Mouse (Mus musculus) heart, embryonic 15.5 days (tissue): Measurements from ENCODE around the gene Atp2b2. TPM values are rescaled to one million over a fixed set of nuclear protein-coding genes. Genes with fewer than 3 reads are reported as not detected.

Source experiments
- ATAC-seq: fragments of 200-750 bp; cut with Nextera tagmentation; replicated peaks from 2 replicates; pipeline ENCODE4 v1.8.0; 2017; ENCODE audit warnings: low read depth, moderate TSS enrichment; ENCODE audit not compliant: insufficient number of reproducible peaks, insufficient read depth, low FRiP score
- H3K27ac ChIP-seq: fragments of 300-500 bp; sonication (generic); 2 replicates; pipeline ENCODE4 v1.5.1; 2015; ENCODE audit warnings: mild to moderate bottlenecking, inconsistent platforms
- H3K27me3 ChIP-seq: fragments of 300-500 bp; sonication (generic); 2 replicates; pipeline ENCODE4 v1.6.1; 2015; ENCODE audit warnings: inconsistent platforms
- H3K36me3 ChIP-seq: fragments of 300-500 bp; sonication (generic); 2 replicates; pipeline ENCODE4 v1.6.1; 2015; ENCODE audit warnings: mild to moderate bottlenecking, inconsistent platforms
- H3K4me1 ChIP-seq: fragments of 300-500 bp; sonication (generic); replicated peaks from 2 replicates; pipeline ENCODE4 v1.6.1; 2015; ENCODE audit warnings: inconsistent platforms
- H3K4me2 ChIP-seq: fragments of 300-500 bp; sonication (generic); 2 replicates; pipeline ENCODE4 v1.6.1; 2015; ENCODE audit warnings: inconsistent platforms, mild to moderate bottlenecking, moderate library complexity
- H3K4me3 ChIP-seq: fragments of 300-500 bp; sonication (generic); 2 replicates; pipeline ENCODE4 v1.5.1; 2015; ENCODE audit warnings: mild to moderate bottlenecking, inconsistent platforms
- H3K9ac ChIP-seq: fragments of 300-500 bp; sonication (generic); 2 replicates; pipeline ENCODE4 v1.6.1; 2015; ENCODE audit warnings: mild to moderate bottlenecking, inconsistent platforms
- H3K9me3 ChIP-seq: fragments of 300-500 bp; sonication (generic); replicated peaks from 2 replicates; pipeline ENCODE4 v1.6.1; 2016; ENCODE audit warnings: inconsistent platforms
- WGBS: fragments of 180-500 bp; shearing (Covaris S2); methylation state at CpG from one replicate; pipeline ENCODE4 v1.1.7; 2015; ENCODE audit warnings: mixed read lengths; 5-methylcytosine and 5-hydroxymethylcytosine counted together
- polyA plus RNA-seq: library from polyadenylated mRNA; unstranded; fragments of >200 nt; fragmentation: Nextera tagmentation; extraction: Ambion mirVana; gene quantifications from 2 replicates; pipeline ENCODE4 v1.2.1, GENCODE M21; 2015

Atp2b2 gene
- polyA plus RNA-seq, 1 experiment from 2014 or later, result 0.09 TPM

DNA sequence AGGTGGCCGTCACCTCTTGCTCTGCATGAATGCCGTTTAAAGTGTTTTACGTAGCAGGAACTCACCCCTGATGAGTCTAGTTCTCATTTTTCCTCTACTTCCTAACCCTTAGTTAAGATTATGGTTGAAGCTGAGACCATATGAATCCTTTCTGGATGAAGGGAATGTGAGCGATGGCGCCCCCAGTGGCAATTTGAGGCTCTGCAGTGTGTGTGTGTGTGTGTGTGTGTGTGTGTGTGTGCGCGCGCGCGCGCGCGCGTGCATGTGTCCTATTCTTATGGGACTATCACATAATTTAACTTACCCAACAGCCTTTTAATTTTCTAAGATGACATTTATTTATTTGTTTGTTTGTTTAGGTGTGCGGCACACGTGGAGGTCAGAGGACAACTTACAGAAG is 131.3 kb downstream of the Atp2b2 start:
- 69% methylated on average over 16 of the region's 16 CpGs for WGBS
- no peak overlapping the region for H3K4me3 ChIP-seq

DNA sequence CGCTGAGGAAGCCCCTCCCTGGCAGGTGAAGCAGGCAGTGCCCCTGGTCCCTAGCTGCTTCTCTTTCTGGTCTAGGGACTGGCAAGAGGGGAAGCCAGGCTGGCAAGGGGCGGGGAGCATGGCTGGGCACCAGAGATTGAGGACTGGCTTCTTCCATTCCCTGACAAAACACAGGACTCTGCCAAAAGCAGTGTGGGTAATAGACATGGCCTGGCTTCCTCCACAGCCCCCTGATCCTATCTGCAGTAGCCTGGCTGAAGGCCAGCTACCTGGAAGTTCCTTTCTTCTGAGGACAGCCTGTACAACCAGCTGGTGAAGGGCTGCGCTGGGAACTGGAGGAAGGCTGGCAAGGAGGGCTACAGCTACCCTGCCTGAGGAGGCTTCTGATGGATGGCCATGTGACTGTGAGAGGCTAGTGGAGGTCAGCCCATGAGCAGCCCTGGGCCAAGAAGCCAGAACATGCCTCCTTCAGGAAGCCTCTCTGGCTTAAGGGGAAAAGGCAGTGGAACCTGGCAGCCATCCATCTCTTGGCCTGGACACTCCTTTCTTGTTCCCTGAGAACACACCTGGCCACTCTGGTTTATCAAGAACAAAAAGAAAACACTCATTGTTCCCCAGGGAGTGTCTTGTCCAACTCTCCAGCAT is 131.9 kb downstream of the Atp2b2 start:
- H3K4me1 ChIP-seq, result no peaks in the 10 kb centered on the region
- H3K9me3 ChIP-seq, result no peaks in the 10 kb centered on the region
- H3K9ac ChIP-seq, result no peak overlapping the region
- H3K27ac ChIP-seq, result no peak overlapping the region
- 71% methylated on average over 3 of the region's 3 CpGs for WGBS
- H3K4me3 ChIP-seq, result no peak overlapping the region
- ATAC-seq, result no peak
- H3K27me3 ChIP-seq, result peaks cover 14% of the 10 kb centered on the region
- no peak overlapping the region for H3K4me2 ChIP-seq
- no peaks in the 10 kb centered on the region for H3K36me3 ChIP-seq

More for the DNA sequence above, 131.3 kb downstream of the Atp2b2 start:
- no peak for ATAC-seq
- no peaks in the 10 kb centered on the region for H3K4me1 ChIP-seq
- no peak overlapping the region for H3K9ac ChIP-seq
- peaks cover 9% of the 10 kb centered on the region for H3K27me3 ChIP-seq
- H3K36me3 ChIP-seq, result no peaks in the 10 kb centered on the region
- H3K9me3 ChIP-seq, result no peaks in the 10 kb centered on the region
- H3K27ac ChIP-seq, result no peak overlapping the region
- H3K4me2 ChIP-seq, result no peak overlapping the region

DNA sequence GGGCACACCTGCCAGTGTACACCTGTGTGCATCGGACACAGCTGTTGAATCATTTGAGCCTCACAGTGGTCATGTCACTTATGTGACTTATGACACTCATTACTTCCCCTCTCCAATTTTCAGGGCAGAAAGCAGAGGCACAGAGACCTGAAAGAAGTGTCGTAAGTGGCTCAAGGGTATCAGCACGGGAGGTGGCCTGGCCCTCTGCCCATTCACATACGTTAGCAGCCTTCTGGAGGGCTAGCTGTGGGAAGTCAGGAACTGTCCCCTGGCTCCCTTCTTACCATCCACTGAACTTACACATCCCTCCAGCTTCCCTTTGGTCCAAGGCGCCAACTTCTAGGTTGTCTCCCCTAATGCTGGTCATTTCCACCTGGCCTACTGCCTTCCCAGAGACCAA is 132.6 kb downstream of the Atp2b2 start:
- H3K27ac ChIP-seq, result no peak overlapping the region
- 62% methylated on average over 5 of the region's 5 CpGs for WGBS
- H3K4me1 ChIP-seq, result no peaks in the 10 kb centered on the region
- no peak for ATAC-seq
- H3K9ac ChIP-seq, result no peak overlapping the region
- H3K9me3 ChIP-seq, result no peaks in the 10 kb centered on the region
- H3K27me3 ChIP-seq, result peaks cover 14% of the 10 kb centered on the region
- H3K4me3 ChIP-seq, result no peak overlapping the region
- no peaks in the 10 kb centered on the region for H3K36me3 ChIP-seq
- no peak overlapping the region for H3K4me2 ChIP-seq

DNA sequence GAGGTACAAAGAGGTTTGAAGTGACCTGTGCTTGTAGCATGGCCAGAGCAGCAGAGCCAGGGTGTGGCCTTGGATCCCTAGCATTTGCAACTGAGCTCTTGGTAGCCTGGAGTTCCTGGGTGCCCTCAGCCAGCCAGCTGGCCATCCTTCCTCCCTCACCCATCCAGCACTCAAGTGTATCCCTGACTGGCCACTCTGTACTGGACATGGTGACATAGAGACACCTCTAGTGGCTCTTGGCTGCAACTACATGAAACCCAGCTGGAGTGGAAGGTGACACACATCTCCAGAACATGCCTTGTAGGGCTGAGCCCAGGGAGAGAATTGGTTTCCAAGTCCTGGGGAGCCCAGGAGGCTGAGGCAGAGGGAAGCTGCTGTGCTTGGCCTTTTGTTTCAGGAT is 134.3 kb downstream of the Atp2b2 start:
- no peaks in the 10 kb centered on the region for H3K9me3 ChIP-seq
- no peak overlapping the region for H3K4me3 ChIP-seq
- ATAC-seq, result no peak
- no peak overlapping the region for H3K9ac ChIP-seq
- H3K27ac ChIP-seq, result no peak overlapping the region
- no peaks in the 10 kb centered on the region for H3K4me1 ChIP-seq
- no peak overlapping the region for H3K4me2 ChIP-seq
- H3K36me3 ChIP-seq, result no peaks in the 10 kb centered on the region
- peaks cover 14% of the 10 kb centered on the region for H3K27me3 ChIP-seq

DNA sequence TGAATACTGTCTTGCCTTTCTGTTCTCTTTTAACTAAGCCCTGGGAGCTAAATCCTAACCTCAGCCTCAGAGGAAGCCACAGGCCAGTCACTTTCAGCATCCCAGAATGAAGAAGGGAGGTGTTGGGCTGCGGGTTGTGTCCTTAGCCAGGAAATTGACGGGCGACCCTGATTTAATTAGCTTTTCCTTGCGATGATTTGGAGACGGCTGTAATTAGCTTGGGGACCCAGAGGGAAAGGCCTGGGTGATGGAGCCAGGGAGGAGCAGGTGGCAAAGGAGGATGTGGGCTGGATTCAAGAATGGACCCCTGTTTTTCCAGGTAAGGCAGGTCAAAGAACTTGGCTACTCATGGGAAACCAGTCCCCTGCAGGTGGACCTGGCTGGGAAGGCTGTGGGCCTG is 138.0 kb downstream of the Atp2b2 start:
- Histone ChIP-seq H3K4me2 (no peak overlapping the region), H3K27me3 (peaks cover 16% of the 10 kb centered on the region), H3K27ac (no peak overlapping the region), H3K9ac (no peak overlapping the region), H3K36me3 (no peaks in the 10 kb centered on the region), H3K4me1 (no peaks in the 10 kb centered on the region), H3K4me3 (no peak overlapping the region), H3K9me3 (no peaks in the 10 kb centered on the region)
- no peak for ATAC-seq
- WGBS, result 76% methylated on average over 5 of the region's 5 CpGs

DNA sequence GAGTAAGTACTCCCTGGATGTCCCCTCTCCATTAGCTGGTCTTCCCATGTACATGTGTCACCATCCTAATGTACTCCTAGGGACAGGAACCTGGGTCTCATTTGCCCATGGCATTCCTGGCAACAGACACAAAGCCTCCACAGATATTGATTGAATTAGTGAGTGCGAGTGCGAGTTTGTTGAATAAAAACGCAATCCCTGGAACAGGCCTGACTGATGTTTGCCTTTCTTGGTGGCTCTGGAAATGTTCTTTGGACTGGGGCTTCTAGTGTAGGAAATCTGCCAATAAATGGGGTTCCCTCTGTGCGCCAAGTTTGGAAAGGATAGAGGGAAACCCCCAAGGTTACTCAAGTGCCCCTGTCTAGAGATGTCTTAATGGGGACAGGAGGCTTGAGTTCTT is 146.4 kb downstream of the Atp2b2 start:
- no peak overlapping the region for H3K27ac ChIP-seq
- no peak overlapping the region for H3K4me3 ChIP-seq
- H3K36me3 ChIP-seq, result no peaks in the 10 kb centered on the region
- H3K4me2 ChIP-seq, result no peak overlapping the region
- peaks cover 4% of the 10 kb centered on the region for H3K4me1 ChIP-seq
- H3K9me3 ChIP-seq, result no peaks in the 10 kb centered on the region
- no peak overlapping the region for H3K9ac ChIP-seq
- peaks cover 47% of the 10 kb centered on the region for H3K27me3 ChIP-seq
- 83% methylated on average over 4 of the region's 4 CpGs for WGBS
- no peak for ATAC-seq

DNA sequence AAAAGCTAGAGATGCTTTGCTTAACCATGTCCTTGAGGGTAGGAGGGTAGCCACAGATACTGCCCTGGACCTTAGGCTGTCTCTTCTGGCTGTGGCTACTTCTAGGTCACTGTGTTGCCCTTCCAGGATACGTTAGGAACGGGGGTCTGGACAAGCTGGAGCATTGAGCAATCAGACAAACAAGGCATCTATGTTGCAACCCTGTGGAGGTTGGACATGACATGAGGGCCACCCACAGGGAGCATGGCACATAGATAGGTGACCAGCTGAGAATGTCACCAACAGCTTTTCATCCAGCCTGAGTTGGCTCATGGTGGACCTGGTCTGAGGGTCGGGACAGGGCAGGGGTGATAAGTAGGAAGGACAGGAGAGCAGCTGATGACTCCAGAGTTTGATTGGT is 148.4 kb downstream of the Atp2b2 start:
- ATAC-seq, result no peak
- Histone ChIP-seq H3K4me3 (no peak overlapping the region), H3K27me3 (peaks cover 61% of the 10 kb centered on the region)

DNA sequence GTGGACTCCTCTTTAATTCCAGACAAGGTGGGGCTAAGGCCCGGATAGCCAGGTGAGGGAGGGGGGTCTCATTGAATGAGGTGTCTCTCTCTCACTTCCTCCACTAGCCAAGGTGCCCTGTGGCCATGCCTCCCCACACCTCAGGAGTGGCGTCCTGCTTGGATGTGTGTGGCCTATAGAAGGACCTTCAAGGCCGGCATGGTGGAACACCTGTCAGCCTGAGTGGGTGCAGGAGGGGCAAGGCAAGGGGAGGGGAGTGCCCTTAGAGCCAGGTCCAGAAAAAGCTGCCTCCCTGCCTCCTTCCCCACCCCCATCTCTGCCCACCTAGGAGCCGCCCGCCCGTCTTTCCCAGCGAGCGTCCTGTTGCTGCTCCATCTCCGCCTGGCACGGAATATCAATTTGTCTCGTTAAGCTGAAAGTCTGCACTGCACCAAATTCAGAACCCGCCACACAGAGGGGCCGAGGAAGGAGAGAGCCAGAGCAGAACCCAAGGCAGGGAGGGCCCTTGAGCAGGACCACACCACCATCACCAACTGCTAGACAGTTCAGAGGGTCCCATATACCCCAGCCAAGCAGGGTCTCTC is 150.2 kb downstream of the Atp2b2 start:
- WGBS, result 47% methylated on average over 13 of the region's 13 CpGs
- H3K9me3 ChIP-seq, result no peaks in the 10 kb centered on the region

More for the DNA sequence above, 148.4 kb downstream of the Atp2b2 start:
- WGBS, result 72% methylated on average over 3 of the region's 3 CpGs
- no peak overlapping the region for H3K27ac ChIP-seq
- H3K36me3 ChIP-seq, result no peaks in the 10 kb centered on the region
- no peaks in the 10 kb centered on the region for H3K9me3 ChIP-seq
- H3K4me1 ChIP-seq, result peaks cover 7% of the 10 kb centered on the region
- H3K9ac ChIP-seq, result no peak overlapping the region
- H3K4me2 ChIP-seq, result no peak overlapping the region

DNA sequence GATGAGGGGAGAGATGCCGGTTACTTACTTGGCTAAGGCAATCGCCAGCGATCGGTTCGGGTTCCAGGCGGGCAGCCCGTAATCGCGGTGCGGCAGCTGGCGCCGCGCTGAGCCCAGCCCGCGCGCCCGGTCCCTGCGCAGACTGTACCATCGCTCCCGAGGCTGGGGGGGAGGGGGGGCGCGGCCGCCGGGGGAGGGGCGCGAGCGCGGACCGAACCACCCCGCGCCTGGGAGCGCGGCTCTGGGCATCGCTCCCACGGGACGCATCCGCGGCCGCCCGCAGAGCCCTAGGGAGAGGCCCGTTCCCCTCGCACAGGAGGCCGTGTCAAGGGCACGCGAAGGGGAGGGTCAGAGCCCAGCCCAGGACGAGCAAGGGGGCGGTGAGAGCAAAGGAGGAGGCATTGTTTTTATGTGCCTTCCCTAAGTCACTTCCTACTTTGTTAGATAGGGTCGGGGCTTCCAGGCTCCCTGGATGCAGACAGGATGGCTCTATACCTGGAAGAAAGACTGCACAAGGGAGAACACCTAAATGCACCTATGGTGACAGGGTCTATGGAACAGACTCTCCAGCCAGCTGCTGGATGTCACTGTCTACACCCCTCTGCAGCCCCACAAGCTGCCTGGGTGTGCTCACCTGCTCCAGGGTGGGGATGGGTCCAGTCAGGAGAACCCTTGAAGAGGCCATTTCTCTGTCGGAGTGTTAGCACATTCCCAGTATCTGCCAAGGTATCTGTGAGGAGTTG is 151.0 kb downstream of the Atp2b2 start:
- H3K9ac ChIP-seq, result no peak overlapping the region
- H3K9me3 ChIP-seq, result no peaks in the 10 kb centered on the region
- peak overlapping the region; percentile 35 for H3K4me3 ChIP-seq
- H3K27me3 ChIP-seq, result peaks cover 84% of the 10 kb centered on the region
- H3K36me3 ChIP-seq, result no peaks in the 10 kb centered on the region
- WGBS, result under 1% methylated on average over 46 of the region's 49 CpGs
- H3K4me1 ChIP-seq, result peaks cover 7% of the 10 kb centered on the region
- peak; percentile 47; the same call in 1 of the 2 replicates for ATAC-seq
- peak overlapping the region; percentile 62 for H3K4me2 ChIP-seq
- no peak overlapping the region for H3K27ac ChIP-seq

More for the DNA sequence above, 150.2 kb downstream of the Atp2b2 start:
- peaks cover 7% of the 10 kb centered on the region for H3K4me1 ChIP-seq
- H3K4me2 ChIP-seq, result no peak overlapping the region
- H3K9ac ChIP-seq, result no peak overlapping the region
- peaks cover 77% of the 10 kb centered on the region for H3K27me3 ChIP-seq
- no peak overlapping the region for H3K27ac ChIP-seq
- no peak for ATAC-seq
- no peaks in the 10 kb centered on the region for H3K36me3 ChIP-seq
- no peak overlapping the region for H3K4me3 ChIP-seq

DNA sequence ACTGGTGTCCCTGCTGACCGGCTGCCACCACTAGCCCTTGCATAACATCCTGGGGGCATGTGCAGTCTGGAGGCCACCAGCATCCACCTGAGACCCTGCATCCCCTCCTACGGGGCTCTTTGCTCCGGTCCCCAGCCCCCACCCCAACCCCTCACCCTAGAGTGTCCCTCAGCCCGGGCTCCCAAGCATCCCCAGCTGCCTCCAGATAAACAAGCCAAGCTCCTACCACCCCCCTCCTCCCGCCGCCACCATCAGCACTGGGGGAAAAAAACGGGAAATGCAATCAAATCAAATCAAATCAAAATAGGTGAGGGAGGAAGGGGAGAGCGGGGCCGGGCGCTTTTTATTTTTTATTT is 151.6 kb downstream of the Atp2b2 start:
- no peak for ATAC-seq
- Histone ChIP-seq H3K9me3 (no peaks in the 10 kb centered on the region), H3K9ac (no peak overlapping the region), H3K27me3 (peaks cover 84% of the 10 kb centered on the region), H3K4me3 (peak overlapping the region; percentile 35), H3K27ac (no peak overlapping the region), H3K36me3 (no peaks in the 10 kb centered on the region), H3K4me2 (peak overlapping the region; percentile 62), H3K4me1 (peaks cover 7% of the 10 kb centered on the region)
- WGBS, result 3% methylated on average over 10 of the region's 10 CpGs

DNA sequence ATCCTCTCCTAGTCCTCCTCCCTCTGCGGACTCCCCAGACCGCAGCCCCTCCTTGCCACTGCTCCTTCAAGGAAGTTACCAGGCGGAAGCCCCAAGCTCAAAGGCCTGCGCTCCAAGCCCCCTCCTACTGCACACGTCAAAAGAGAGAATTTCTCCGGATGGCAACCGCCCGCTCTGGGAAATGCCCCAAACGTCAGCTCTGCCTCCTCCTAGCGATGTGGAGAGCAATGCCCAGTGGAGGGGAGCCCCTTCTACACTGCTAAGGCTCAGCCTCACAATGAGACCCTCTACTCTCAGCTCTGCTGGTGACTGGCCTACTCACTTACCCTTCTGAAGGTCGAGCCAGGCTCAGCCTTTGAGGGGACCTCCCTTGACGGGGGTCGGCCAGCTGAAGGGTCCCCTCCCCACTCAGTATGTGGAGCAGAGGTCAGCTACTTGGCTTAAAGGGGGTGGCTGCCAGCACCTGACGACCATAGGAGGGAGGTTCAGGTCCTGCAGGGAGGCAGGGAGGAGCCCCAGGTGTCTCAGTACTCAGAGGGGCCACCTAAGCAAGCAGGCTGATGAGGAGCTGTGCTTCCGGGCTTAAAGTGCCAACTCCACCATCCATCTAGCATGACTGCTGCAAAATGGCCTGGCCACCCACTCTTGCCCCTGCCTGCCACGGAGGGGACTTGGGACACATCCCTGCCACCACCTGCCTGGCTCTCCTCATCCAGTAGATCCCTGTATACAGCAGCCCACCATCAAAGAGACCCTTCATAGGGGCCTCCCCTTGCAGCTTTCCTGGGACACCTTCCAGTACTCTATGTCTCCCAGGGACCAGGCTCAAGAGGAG is 152.2 kb downstream of the Atp2b2 start:
- H3K27me3 ChIP-seq, result peaks cover 83% of the 10 kb centered on the region
- 20% methylated on average over 16 of the region's 16 CpGs for WGBS
- H3K4me1 ChIP-seq, result peaks cover 7% of the 10 kb centered on the region
- H3K27ac ChIP-seq, result no peak overlapping the region
- H3K4me2 ChIP-seq, result no peak overlapping the region
- no peaks in the 10 kb centered on the region for H3K9me3 ChIP-seq
- H3K36me3 ChIP-seq, result no peaks in the 10 kb centered on the region
- no peak for ATAC-seq
- H3K9ac ChIP-seq, result no peak overlapping the region
- H3K4me3 ChIP-seq, result peak overlapping the region; percentile 35; the same call in 1 of the 2 replicates
